Mouse (Mus musculus) gastrocnemius, postnatal 36 days (tissue): ENCODE results near the gene Gm10406. TPM values are rescaled to one million over a fixed set of nuclear protein-coding genes. Genes with fewer than 3 reads are reported as not detected.
"Not testable (repeated sequence)": the region's sequence is repeated elsewhere in the genome, so short reads cannot be mapped to it uniquely, and the experiment has no call there.

Experiments
- DNase-seq, 2 experiments: peaks; one replicate each; pipeline ENCODE4 v3.0.0; 2022
- intact Hi-C: fragments of 180-260 bp; cut with DNase I; formaldehyde crosslinking; loops from one replicate; pipeline ENCODE4 v1.15.1; 2025
- long read RNA-seq, 2 experiments: library from polyadenylated mRNA; stranded (forward); transcript quantifications; one replicate each; pipeline ENCODE4 v2.0.0; 2021
- total RNA-seq, 2 experiments: library from RNA; stranded (reverse); gene quantifications; 2 replicates each; pipeline ENCODE4 v1.2.3; 2021

The Gm10406 gene
- not detected for total RNA-seq
- long read RNA-seq, experiment 1 = 0 reads
- long read RNA-seq, experiment 2 = 0 reads

- intact Hi-C loops = not testable (repeated sequence)
- peak; percentile 8 to 15 for DNase-seq
These were observed at the start of gene Gm10406 for GRCm38 (mm10) chr14:7026781-7027749. Gene Gm10406, minus strand, starts transcription at chr14:7027449.

GRCm38 (mm10) chr14:7044870-7045269 is 17.6 kb upstream of the Gm10406 start, which contains the start of gene Gm3685:
Gene Gm3685, minus strand, starts transcription at chr14:7044970.
- DNase-seq, intact Hi-C loops: not testable (repeated sequence)

GRCm38 (mm10) chr14:7026274-7026673 is 975 bp downstream of the Gm10406 start:
- DNase-seq, intact Hi-C loops: not testable (repeated sequence)

- DNase-seq, intact Hi-C loops: not testable (repeated sequence)
These were observed 53.5 kb downstream of the Gm10406 start, which contains the start of gene Gm6356 for GRCm38 (mm10) chr14:6973718-6974117. Gene Gm6356, minus strand, starts transcription at chr14:6973818.

Other genes with a start within 250 kb of the Gm10406 start
- not detected for gene Gm3642, start 187.1 kb downstream of the Gm10406 start, total RNA-seq
- under 1 TPM; 0.15 to 0.18 TPM for gene Gm3667, start 137.5 kb downstream of the Gm10406 start, total RNA-seq
- not detected for gene Gm6356, start 53.6 kb downstream of the Gm10406 start, total RNA-seq
- not detected for gene Gm3685, start 17.5 kb upstream of the Gm10406 start, total RNA-seq
- gene Gm3696, start 73.2 kb upstream of the Gm10406 start, total RNA-seq = not detected
- gene Gm6676, start 98.0 kb upstream of the Gm10406 start, total RNA-seq = not detected
- not detected for gene Gm3512, start 147.1 kb upstream of the Gm10406 start, total RNA-seq
- not detected for gene Gm16434, start 167.1 kb upstream of the Gm10406 start, total RNA-seq
- not detected for gene Gm3727, start 237.3 kb upstream of the Gm10406 start, total RNA-seq